Mouse (Mus musculus): ENCODE measurements at regions not wholly inside any gene's neighbourhood (a gene's known extent, or its start where the extent isn't known, plus 50 kb on each side); places are given as distances from the start of the nearest gene placed in this dataset.

GRCm38 (mm10) chr19:26484322-26484721, 120.5 kb upstream of the Smarca2 start:
- peaks cover 6% of the 10 kb centered on the region for H3K4me1 ChIP-seq
- 63% methylated on average over 3 of the region's 3 CpGs for WGBS

GRCm38 (mm10) chr19:26492806-26493205, 112.0 kb upstream of the Smarca2 start:
- H3K4me2 ChIP-seq, result no peak overlapping the region
- no peaks in the 10 kb centered on the region for H3K9me3 ChIP-seq
- H3K9ac ChIP-seq, result no peak overlapping the region
- H3K4me3 ChIP-seq, result no peak overlapping the region
- WGBS, result 60% methylated on average over 2 of the region's 2 CpGs
- H3K4me1 ChIP-seq, result no peaks in the 10 kb centered on the region
- ATAC-seq (ENCODE audit: insufficient number of reproducible peaks, insufficient read depth, low FRiP score, low TSS enrichment, low read depth), result no peak
- H3K27ac ChIP-seq, result no peak overlapping the region
- no peaks in the 10 kb centered on the region for H3K27me3 ChIP-seq
- H3K36me3 ChIP-seq, result no peaks in the 10 kb centered on the region

More at GRCm38 (mm10) chr19:26484322-26484721, 120.5 kb upstream of the Smarca2 start:
- Histone ChIP-seq H3K36me3 (no peaks in the 10 kb centered on the region), H3K4me2 (no peak overlapping the region), H3K27me3 (no peaks in the 10 kb centered on the region), H3K9ac (no peak overlapping the region), H3K27ac (no peak overlapping the region), H3K4me3 (no peak overlapping the region), H3K9me3 (no peaks in the 10 kb centered on the region)
- ATAC-seq (ENCODE audit: insufficient number of reproducible peaks, insufficient read depth, low FRiP score, low TSS enrichment, low read depth), result no peak

- H3K4me1 ChIP-seq, result 0 out of 2 replicates have a peak, but pooled peaks cover 6% of the 10 kb centered on the region
- H3K9ac ChIP-seq, result no peak overlapping the region
- no peak overlapping the region for H3K4me3 ChIP-seq
- H3K27ac ChIP-seq, result no peak overlapping the region
- H3K27me3 ChIP-seq, result no peaks in the 10 kb centered on the region
- ATAC-seq (ENCODE audit: insufficient number of reproducible peaks, insufficient read depth, low FRiP score, low TSS enrichment, low read depth), result no peak
- H3K4me2 ChIP-seq, result no peak overlapping the region
- no peaks in the 10 kb centered on the region; the same call in 1 of the 2 replicates for H3K9me3 ChIP-seq
- no peaks in the 10 kb centered on the region for H3K36me3 ChIP-seq
Measured at GRCm38 (mm10) chr19:26501064-26501463, 103.8 kb upstream of the Smarca2 start.

GRCm38 (mm10) chr19:26504027-26504426, 100.8 kb upstream of the Smarca2 start:
- no peak overlapping the region for H3K4me2 ChIP-seq
- no peaks in the 10 kb centered on the region for H3K36me3 ChIP-seq
- H3K4me1 ChIP-seq, result peaks cover 16% of the 10 kb centered on the region
- ATAC-seq (ENCODE audit: insufficient number of reproducible peaks, insufficient read depth, low FRiP score, low TSS enrichment, low read depth), result no peak
- H3K27me3 ChIP-seq, result no peaks in the 10 kb centered on the region
- H3K9ac ChIP-seq, result no peak overlapping the region
- WGBS, result 88% methylated on average over 2 of the region's 2 CpGs
- no peaks in the 10 kb centered on the region; the same call in 1 of the 2 replicates for H3K9me3 ChIP-seq
- no peak overlapping the region for H3K27ac ChIP-seq
- H3K4me3 ChIP-seq, result no peak overlapping the region

- Histone ChIP-seq H3K27ac (no peak overlapping the region), H3K4me3 (no peak overlapping the region), H3K9me3 (no peaks in the 10 kb centered on the region; the same call in 1 of the 2 replicates), H3K36me3 (no peaks in the 10 kb centered on the region), H3K4me1 (peaks cover 20% of the 10 kb centered on the region), H3K27me3 (no peaks in the 10 kb centered on the region; the same call in 1 of the 2 replicates), H3K9ac (no peak overlapping the region), H3K4me2 (no peak overlapping the region)
- no peak for ATAC-seq (ENCODE audit: insufficient number of reproducible peaks, insufficient read depth, low FRiP score, low TSS enrichment, low read depth)
- WGBS, result 79% methylated on average over 1 of the region's 1 CpGs
Measured at GRCm38 (mm10) chr19:26506802-26507201, 98.0 kb upstream of the Smarca2 start.

GRCm38 (mm10) chr19:26507986-26508385, 96.9 kb upstream of the Smarca2 start:
- no peak for ATAC-seq (ENCODE audit: insufficient number of reproducible peaks, insufficient read depth, low FRiP score, low TSS enrichment, low read depth)
- Histone ChIP-seq H3K4me3 (no peak overlapping the region), H3K4me1 (peaks cover 20% of the 10 kb centered on the region), H3K4me2 (no peak overlapping the region), H3K36me3 (no peaks in the 10 kb centered on the region), H3K27me3 (no peaks in the 10 kb centered on the region; the same call in 1 of the 2 replicates), H3K27ac (no peak overlapping the region), H3K9ac (no peak overlapping the region), H3K9me3 (no peaks in the 10 kb centered on the region; the same call in 1 of the 2 replicates)
- WGBS, result 73% methylated on average over 11 of the region's 11 CpGs

- no peak overlapping the region for H3K9ac ChIP-seq
- peaks cover 20% of the 10 kb centered on the region for H3K4me1 ChIP-seq
- no peak for ATAC-seq (ENCODE audit: insufficient number of reproducible peaks, insufficient read depth, low FRiP score, low TSS enrichment, low read depth)
- no peaks in the 10 kb centered on the region for H3K36me3 ChIP-seq
- 26% methylated on average over 7 of the region's 7 CpGs for WGBS
- H3K27ac ChIP-seq, result no peak overlapping the region
- no peaks in the 10 kb centered on the region; the same call in 1 of the 2 replicates for H3K9me3 ChIP-seq
- H3K4me3 ChIP-seq, result no peak overlapping the region
- H3K27me3 ChIP-seq, result no peaks in the 10 kb centered on the region; the same call in 1 of the 2 replicates
- H3K4me2 ChIP-seq, result peak overlapping the region; percentile 41
Measured at GRCm38 (mm10) chr19:26508616-26509015, 96.2 kb upstream of the Smarca2 start.

GRCm38 (mm10) chr19:26509240-26509639, 95.6 kb upstream of the Smarca2 start:
- no peaks in the 10 kb centered on the region; the same call in 1 of the 2 replicates for H3K27me3 ChIP-seq
- no peaks in the 10 kb centered on the region; the same call in 1 of the 2 replicates for H3K9me3 ChIP-seq
- 41% methylated on average over 2 of the region's 2 CpGs for WGBS

GRCm38 (mm10) chr19:26510185-26510584, 94.7 kb upstream of the Smarca2 start:
- ATAC-seq (ENCODE audit: insufficient number of reproducible peaks, insufficient read depth, low FRiP score, low TSS enrichment, low read depth), result no peak

More at GRCm38 (mm10) chr19:26509240-26509639, 95.6 kb upstream of the Smarca2 start:
- no peaks in the 10 kb centered on the region for H3K36me3 ChIP-seq
- H3K4me3 ChIP-seq, result no peak overlapping the region
- no peak overlapping the region for H3K9ac ChIP-seq
- no peak overlapping the region for H3K4me2 ChIP-seq
- H3K4me1 ChIP-seq, result peaks cover 20% of the 10 kb centered on the region
- ATAC-seq (ENCODE audit: insufficient number of reproducible peaks, insufficient read depth, low FRiP score, low TSS enrichment, low read depth), result no peak
- H3K27ac ChIP-seq, result no peak overlapping the region

GRCm38 (mm10) chr19:26510887-26511286, 94.0 kb upstream of the Smarca2 start:
- peaks cover 20% of the 10 kb centered on the region for H3K4me1 ChIP-seq
- no peak overlapping the region for H3K4me3 ChIP-seq
- H3K27me3 ChIP-seq, result no peaks in the 10 kb centered on the region; the same call in 1 of the 2 replicates
- no peak overlapping the region for H3K4me2 ChIP-seq
- ATAC-seq (ENCODE audit: insufficient number of reproducible peaks, insufficient read depth, low FRiP score, low TSS enrichment, low read depth), result no peak
- no peak overlapping the region for H3K27ac ChIP-seq
- WGBS, result 95% methylated on average over 3 of the region's 3 CpGs
- H3K9ac ChIP-seq, result no peak overlapping the region
- H3K9me3 ChIP-seq, result no peaks in the 10 kb centered on the region
- no peaks in the 10 kb centered on the region for H3K36me3 ChIP-seq

More at GRCm38 (mm10) chr19:26510185-26510584, 94.7 kb upstream of the Smarca2 start:
- Histone ChIP-seq H3K4me3 (no peak overlapping the region), H3K9ac (no peak overlapping the region), H3K4me1 (peaks cover 20% of the 10 kb centered on the region), H3K4me2 (no peak overlapping the region), H3K27me3 (no peaks in the 10 kb centered on the region; the same call in 1 of the 2 replicates), H3K9me3 (no peaks in the 10 kb centered on the region; the same call in 1 of the 2 replicates), H3K27ac (no peak overlapping the region), H3K36me3 (no peaks in the 10 kb centered on the region)
- WGBS, result 63% methylated on average over 12 of the region's 12 CpGs

- ATAC-seq (ENCODE audit: insufficient number of reproducible peaks, insufficient read depth, low FRiP score, low TSS enrichment, low read depth), result no peak
- no peak overlapping the region for H3K4me3 ChIP-seq
- WGBS, result 78% methylated on average over 6 of the region's 6 CpGs
- H3K27me3 ChIP-seq, result no peaks in the 10 kb centered on the region; the same call in 1 of the 2 replicates
- no peak overlapping the region for H3K27ac ChIP-seq
- no peaks in the 10 kb centered on the region for H3K36me3 ChIP-seq
- peaks cover 20% of the 10 kb centered on the region for H3K4me1 ChIP-seq
- no peak overlapping the region for H3K9ac ChIP-seq
- H3K9me3 ChIP-seq, result no peaks in the 10 kb centered on the region
- H3K4me2 ChIP-seq, result no peak overlapping the region
Measured at GRCm38 (mm10) chr19:26511756-26512155, 93.1 kb upstream of the Smarca2 start.

GRCm38 (mm10) chr19:26524583-26524982, 80.3 kb upstream of the Smarca2 start:
- Histone ChIP-seq H3K27ac (no peak overlapping the region), H3K4me3 (no peak overlapping the region), H3K36me3 (no peaks in the 10 kb centered on the region), H3K4me2 (no peak overlapping the region), H3K9me3 (no peaks in the 10 kb centered on the region), H3K27me3 (no peaks in the 10 kb centered on the region), H3K9ac (no peak overlapping the region), H3K4me1 (no peaks in the 10 kb centered on the region; the same call in 1 of the 2 replicates)
- no peak for ATAC-seq (ENCODE audit: insufficient number of reproducible peaks, insufficient read depth, low FRiP score, low TSS enrichment, low read depth)
- 87% methylated on average over 3 of the region's 3 CpGs for WGBS
